Mouse (Mus musculus) lung, adult 18-20 months (tissue): ENCODE measurements around the gene Zfp27.
"Not testable (repeated sequence)": the region's sequence is repeated elsewhere in the genome, so short reads cannot be mapped to it uniquely, and the experiment has no call there.

Source experiments
- DNase-seq, 2 experiments: peaks; one replicate each; pipeline ENCODE4 v3.0.0; 2022; ENCODE audit warnings: mixed read lengths in 2 of 2

The Zfp27 gene

DNA sequence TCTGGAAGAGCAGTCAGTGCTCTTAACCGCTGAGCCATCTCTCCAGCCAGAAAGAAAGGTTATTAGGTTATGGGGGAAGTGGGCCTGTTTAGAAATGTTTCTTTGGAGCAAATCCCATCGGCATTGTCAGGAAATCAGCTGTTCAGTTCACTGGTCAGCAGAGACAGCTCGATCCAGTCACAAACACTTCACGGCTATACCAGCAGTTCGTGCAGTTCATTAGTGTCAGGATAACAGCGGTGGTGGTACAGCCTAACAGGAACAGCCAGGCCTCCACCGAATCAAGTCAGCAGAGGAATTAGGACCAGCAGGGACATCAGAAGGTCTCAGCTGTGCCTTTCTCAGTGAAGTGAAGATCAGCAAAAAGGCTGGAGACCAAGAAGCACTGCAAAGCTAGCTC, 25.5 kb downstream of the Zfp27 start:
- no peak for DNase-seq

DNA sequence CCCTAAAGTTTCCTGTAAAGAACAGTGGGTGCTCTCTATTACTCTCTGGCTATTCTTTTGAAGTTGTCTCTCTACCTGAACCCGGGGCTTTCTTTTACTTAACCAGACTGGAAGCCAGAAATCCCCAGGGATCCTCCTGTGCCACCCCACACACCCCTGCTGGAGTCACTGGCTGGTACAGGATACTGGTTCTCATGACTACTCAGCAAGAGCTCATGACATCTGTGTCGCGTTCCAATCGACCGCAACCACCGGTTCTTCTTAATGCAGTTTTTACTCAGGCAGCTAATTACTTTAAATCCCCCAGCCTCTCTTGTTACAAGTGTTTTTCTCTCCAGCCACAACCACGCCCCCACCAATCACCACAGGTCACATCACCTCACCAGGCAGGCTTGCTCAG, 26.3 kb downstream of the Zfp27 start:
- no peak for DNase-seq

DNA sequence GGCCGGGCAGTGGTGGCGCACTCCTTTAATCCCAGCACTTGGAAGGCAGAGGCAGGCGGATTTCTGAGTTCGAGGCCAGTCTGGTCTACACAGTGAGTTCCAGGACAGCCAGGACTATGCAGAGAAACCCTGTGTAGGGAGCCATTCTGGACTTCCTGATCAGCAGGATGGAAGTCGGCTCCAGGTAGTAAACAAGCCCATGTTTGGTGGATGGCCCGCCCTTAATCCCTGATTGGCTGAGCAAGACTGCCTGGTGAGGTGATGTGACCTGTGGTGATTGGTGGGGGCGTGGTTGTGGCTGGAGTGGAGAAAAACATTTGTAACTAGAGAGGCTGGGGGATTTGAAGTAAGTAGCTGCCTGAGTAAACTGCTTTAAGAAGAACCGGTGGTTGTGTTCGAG, 28.8 kb downstream of the Zfp27 start:
- DNase-seq: not testable (repeated sequence)

DNA sequence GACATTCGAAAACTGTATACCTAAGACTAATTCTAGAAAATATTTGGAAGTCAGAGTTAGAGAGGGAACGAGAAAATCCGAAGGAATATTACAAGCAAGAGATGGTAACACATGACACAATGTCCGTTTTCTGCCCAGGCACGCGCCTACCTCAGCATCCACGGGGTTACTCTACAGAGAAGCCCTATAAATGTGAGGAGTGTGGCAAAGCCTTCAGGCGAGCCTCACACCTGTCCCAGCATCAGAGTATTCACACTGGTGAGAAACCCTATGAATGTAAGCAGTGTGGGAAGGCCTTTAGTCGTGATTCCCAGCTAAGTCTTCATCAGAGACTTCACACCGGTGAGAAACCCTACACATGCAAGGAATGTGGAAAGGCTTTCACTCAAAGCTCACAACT, 32.1 kb downstream of the Zfp27 start:
- DNase-seq: no peak

DNA sequence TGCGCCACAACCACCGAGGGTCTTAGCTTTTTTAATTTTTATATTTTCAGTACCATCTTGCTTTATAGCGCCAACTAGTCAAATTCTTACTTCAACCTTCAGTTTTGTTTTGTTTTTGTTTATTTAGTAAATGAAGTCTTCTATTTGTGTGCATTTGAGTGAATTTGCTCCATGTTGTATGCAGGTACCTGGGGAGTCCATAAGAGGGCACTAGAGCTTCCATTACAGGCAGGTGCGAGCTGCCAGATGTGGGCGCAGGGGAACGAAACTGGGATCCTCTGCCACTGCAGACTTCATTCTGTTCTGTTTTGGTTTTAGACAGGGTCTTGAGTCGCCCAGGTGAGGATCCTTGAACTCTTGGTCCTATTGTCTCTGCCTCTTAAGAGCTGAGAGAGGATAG, 44.7 kb downstream of the Zfp27 start:
- no peak for DNase-seq

DNA sequence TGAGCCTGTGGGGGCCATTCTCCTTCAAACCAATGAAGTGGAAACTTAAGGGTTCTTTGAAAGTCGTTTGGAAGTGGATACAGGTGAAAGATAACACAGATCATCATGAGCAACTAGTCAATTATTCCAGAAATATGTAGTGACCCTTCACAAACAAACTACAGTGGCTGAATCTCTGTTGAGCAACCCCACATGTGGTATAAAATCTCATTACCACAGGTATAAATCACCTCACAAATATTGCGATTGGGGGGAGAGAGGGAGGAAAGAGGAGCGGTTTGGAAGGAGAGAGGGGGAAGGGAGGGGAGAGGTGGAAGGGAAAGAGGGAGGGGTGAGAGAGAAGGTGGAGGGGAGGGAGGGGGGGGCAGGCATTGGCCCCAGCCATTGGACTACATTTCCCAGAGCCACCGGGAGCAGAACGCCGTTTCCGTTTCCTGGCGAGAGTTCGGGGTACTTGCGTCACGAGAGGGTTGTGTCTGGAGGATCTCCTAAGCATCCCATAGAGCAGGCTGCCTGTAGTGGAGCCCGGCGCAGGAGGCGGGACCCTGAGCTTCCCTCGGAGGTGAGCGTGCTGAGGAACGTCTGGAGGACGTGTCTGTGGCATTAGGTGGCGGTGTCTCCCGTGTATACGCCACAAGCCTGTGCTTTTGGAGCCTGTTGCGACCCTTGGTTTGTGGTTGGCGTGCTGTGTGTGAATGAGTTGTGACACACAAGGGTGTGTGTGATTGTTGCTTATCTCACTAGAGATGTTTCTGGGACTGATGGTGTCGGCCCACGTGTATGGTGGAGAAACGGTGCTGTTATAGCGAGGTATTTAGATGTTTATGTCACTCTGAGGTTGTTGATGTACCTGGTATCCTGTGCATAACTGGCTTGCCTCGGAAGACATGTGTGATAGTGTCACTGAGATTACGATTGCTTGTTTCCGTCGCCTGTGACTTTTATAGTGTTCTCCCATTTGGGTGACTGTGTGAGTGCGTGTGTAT, 46.5 kb downstream of the Zfp27 start, which contains the start of gene Zfp420:
Gene Zfp420 (plus strand): TSS at position 448 of the 986 bp plus-strand sequence.
- peak; percentile 92 to 94 for DNase-seq

DNA sequence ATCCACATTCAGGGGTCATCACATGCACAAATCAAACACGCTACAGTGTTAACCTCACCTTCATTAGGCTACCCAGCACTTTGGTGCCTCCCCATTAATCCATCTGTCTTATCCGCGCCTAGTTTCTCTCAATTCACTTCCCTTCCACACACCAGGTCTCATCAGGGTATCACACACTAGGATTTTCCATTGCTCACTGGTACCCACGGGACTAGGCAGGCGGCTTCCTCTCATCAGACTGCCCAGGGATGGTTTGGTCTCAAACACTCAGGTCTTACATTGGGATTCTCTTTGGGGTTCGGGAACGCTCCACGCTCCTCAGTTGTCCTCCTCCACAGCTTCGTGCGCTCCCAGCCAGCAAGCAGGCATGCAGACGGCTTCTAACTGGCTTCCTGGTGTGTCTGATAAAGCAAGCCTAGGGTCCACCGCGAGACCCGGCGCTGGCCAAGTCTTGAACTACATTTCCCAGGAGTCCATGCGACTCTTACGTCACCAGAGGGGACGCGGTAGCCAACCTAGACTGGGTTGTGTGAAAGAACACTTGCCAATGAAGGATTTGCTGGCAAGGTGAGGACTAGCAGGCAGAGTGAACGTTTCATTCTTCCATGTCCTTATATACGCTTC, 53.0 kb downstream of the Zfp27 start, which contains the start of gene Zfp940:
Gene Zfp940 (minus strand): TSS at position 451 of the 624 bp plus-strand sequence.
- peak; percentile 83 to 87 for DNase-seq

DNA sequence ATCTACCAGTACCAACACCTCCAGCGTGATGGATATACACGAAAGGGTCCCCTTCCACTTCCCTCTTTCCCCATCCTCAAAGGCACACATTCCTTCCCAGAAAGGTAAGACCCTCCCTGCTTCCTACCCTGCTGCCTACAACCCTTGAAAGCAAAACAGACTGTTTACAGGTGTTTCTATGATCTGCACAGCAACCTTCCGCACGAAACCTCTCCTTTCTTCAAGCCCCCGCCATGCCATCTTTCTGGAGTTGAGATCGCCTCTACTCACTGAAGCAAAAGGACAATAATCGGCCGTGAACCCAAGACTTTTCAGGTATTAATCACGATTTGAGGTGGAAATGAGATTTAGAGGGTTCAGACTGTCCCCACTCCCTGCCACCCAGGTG, 53.5 kb downstream of the Zfp27 start:
- DNase-seq: no peak

DNA sequence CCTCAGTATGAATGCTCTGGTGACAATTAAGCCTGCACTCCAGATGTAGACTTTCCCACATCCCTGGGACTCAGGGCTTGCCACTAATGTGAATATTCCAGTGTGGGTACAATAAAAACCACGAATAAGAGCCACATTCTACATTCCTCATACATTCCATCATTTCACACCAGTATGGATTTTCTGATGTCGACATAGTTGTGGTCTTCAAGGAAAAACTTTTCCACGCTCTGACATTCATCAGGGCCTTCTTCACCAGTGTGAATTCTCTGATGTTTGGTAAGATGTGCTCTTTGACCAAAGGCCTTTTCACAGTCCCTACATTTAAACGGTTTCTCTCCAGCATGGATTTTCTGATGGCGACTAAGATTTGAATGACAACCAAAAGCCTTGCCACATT, 61.8 kb downstream of the Zfp27 start:
- DNase-seq: no peak
